Mouse (Mus musculus) brain, embryonic 14.5 days (tissue): ENCODE measurements around the gene Ranbp3. TPM values are rescaled to one million over a fixed set of nuclear protein-coding genes. Genes with fewer than 3 reads are reported as not detected.
"Not testable (repeated sequence)": the region's sequence is repeated elsewhere in the genome, so short reads cannot be mapped to it uniquely, and the experiment has no call there.

Source experiments
- DNase-seq: peaks from one replicate; pipeline ENCODE4 v3.0.0-alpha.2; 2011; ENCODE audit warnings: low read depth
- CTCF ChIP-seq: fragments of 200-500 bp; IDR thresholded peaks from 2 replicates; pipeline ENCODE4 v1.5.1; 2012; ENCODE audit warnings: inconsistent platforms, mild to moderate bottlenecking, moderate library complexity, borderline replicate concordance; ENCODE audit not compliant: insufficient read depth, insufficient read length; ENCODE audit errors: extremely low read depth
- POLR2A ChIP-seq: fragments of 200-500 bp; IDR thresholded peaks from 2 replicates; pipeline ENCODE4 v1.6.1; 2012; ENCODE audit warnings: mild to moderate bottlenecking, inconsistent platforms, borderline replicate concordance; ENCODE audit not compliant: poor library complexity, insufficient read depth, insufficient read length, severe bottlenecking; ENCODE audit errors: extremely low read depth
- polyA plus RNA-seq: library from polyadenylated mRNA; depleted of rRNA; stranded (reverse); fragments of >200 nt; gene quantifications from 2 replicates; pipeline ENCODE4 v1.2.3, GENCODE M21; 2012; rRNA removed

The Ranbp3 gene
- polyA plus RNA-seq = 146 and 176 TPM in 2 replicates

DNA sequence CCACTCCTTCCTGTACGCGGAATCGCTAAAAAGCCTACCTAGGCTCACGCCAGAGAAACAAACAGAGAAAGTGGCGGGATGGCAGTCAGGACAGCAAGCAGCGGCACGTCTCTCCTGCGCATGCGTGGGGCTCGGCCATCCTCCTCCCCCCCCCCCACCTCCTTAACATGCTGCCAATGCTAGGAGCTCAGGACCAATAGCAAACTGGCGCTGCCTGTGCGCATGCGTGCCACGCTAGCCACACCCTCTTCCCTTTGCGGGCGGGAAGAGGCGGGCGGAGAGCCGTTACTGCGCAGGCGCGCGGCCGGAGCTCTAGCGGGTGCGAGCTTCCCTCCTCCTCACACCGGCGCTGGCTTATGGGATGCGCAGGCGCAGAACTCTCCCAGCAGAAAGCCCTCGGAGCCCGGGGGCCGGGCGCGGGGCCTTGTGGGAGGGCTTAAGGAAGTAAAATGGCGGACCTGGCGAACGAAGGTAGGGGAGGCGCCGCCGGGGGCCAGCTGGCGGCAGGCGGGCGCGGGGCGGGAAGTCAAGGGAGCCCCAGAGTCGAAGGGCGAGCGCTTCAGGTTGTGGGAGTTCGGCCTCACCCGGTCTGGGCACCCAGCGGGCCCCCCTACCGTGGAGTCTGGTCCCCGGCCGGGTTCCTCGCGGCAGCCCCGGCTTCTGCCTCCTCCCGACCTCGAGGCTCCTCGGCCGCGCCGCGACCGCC, at the start of gene Ranbp3:
Ranbp3 (plus strand) TSS at position 354 of the 706 bp plus-strand sequence.
- TF ChIP-seq POLR2A = peak; percentile 79
- TF ChIP-seq CTCF = no peak
- DNase-seq = peak; percentile 100

DNA sequence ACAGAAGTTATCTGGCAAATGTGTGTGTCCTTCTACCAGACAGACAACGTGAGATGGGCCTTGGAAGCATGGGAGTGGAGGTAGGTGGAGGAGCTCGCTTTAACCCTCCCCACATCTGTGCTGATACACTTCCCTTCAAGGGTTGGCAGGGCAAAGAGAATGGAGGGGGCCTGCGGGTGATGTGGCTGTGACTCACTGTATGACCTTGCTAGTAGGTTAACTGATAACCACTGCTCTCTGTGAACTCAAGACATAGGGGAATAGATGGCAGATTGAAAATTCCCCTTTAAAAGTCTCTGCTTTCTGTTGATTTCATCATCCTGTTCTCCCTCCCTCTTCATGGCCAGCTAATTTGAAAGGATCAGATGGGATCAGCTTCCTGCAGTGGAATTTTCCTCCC, 47.6 kb upstream of the Ranbp3 start:
- no peak for DNase-seq
- TF ChIP-seq POLR2A = no peak
- TF ChIP-seq CTCF = no peak

DNA sequence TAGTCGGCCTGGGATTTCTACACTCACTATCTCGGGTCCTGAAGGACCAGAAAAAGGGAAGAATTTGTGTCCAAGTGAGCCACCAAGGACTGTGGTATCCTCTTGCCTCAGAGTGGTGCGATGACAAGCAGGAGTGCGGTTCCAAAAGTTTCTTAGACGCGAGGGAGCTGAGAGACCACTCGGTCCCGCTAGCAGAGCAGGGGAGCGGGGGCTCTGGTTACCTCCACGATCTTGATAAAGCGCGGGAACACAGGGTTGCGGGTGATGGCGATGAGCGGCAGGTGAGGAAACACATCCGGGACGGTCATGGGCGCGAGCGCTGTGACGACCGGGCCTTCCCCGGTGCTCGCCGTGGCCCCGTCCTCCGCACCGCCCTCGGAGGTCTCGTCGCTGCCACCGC, 46.8 kb upstream of the Ranbp3 start:
- TF ChIP-seq POLR2A = no peak
- TF ChIP-seq CTCF = no peak

DNA sequence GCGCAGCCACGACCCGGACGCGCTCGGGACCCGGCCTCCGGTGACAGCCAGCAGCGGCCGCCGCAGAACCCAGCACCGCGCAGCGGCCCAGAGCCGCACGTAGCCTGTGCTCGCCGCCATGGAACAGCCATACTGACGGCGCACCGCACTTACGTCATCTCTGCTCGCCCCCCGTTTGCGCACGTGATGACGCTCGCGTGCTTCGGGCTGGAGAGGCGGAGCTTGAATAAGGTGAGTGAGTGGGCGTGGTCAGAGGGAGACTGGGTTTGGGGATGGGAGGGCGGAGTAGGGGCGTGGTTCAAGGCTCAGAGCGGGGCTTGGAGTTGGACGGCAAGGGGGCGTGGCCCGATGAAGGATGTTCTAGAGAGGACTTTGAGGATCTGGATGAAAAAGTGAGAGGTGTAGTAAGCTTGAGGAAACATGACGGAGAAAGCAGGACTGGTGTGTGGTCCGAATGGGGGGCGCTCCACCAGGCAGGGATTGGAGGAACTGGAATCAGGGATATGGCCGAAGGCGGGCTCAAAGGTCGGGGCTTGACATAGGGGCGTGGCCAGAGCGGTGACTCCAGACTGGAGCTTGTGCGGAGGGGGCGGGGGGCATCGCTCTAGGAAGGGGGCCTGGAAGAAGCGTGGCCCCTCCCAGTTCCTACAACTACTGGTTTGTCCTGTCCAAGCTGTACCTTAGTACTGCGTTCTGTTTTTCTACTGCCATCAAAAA, 46.2 kb upstream of the Ranbp3 start, which contains the start of gene Lonp1:
Lonp1 (minus strand) TSS at position 134 of the 717 bp plus-strand sequence.
- peak; percentile 72 for TF ChIP-seq POLR2A
- no peak for TF ChIP-seq CTCF
- peak; percentile 99 for DNase-seq

More for the DNA sequence above, 46.8 kb upstream of the Ranbp3 start:
- DNase-seq = no peak

DNA sequence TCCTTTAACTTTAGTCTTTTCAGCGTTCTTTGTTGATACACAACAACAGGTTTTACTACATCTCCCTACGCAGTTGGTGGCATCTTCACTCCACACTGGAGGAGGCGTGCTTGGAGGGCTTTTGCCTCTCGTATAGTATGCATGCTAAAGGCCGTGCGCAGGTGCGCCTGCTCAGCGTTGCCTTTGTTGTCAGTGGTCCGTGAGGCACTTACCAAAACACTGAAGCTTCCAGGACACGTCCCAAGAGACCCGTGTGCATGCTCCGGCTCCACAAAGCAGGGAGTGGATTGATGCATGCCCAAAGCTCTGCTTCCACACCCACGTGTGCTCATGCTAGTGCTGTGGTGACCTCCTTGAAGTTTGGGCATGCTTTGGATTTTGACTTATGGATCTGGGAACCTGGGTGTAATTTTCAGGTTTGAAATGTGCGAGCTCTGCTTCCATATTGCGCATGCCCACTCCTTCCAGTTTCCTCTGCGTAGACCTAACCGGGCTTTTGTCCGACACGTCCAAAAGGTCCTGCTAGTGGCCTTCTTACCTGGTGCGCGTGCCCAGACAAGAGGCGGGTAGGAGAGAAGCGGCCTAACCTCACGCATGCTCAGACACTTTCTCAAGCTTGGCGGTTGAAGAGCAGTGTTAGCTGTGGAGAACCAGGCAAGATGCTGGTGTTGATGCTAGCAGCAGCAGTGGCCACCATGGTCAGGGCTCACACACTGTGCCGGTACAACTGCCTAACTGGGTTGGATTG, 45.4 kb upstream of the Ranbp3 start, which contains the start of gene Catsperd:
Catsperd (plus strand) TSS at position 614 of the 748 bp plus-strand sequence.
- TF ChIP-seq CTCF = no peak
- TF ChIP-seq POLR2A = no peak
- peak; percentile 76 for DNase-seq

DNA sequence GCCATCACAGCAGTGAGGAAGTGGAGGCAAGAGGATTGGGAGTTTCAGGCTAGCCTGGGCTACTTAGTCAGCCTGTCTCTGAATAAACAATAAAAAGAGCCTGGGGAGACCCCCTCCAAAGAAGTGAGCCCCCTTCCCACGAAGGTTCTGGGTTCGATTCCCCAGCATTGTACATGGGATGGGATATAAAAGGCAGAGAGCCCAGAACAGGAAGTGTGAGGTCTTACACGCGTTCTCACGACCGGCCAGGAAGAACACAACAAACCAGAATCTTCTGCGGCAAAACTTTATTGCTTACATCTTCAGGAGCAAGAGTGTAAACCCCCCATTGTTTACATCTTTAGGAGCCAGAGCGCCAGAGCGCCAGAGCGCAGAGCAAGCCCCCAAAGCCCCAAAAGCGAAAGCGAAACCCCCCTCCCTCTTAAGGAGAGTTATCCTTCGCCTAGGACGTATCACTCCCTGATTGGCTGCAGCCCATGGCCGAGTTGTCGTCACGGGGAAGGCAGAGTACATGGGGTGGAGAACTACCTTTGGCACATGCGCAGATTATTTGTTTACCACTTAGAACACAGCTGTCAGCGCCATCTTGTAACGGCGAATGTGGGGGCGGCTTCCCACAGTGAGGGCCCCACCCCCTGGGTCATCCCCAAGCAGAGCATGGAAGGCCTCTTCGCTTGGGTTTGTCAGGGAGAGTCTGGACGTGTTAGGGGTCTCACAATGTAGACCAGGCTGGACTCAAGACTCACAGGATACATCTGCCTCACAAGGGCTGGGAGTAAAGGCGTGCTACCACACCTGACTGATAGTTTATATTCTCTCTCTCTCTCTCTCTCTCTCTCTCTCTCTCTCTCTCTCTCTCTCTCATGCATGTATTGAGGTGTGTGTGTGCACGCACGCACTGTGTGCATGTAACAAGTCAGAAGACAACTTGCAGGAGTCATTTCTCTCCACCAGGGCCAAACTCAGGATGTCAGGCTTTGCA, 43.0 kb upstream of the Ranbp3 start:
- DNase-seq = not testable (repeated sequence)

DNA sequence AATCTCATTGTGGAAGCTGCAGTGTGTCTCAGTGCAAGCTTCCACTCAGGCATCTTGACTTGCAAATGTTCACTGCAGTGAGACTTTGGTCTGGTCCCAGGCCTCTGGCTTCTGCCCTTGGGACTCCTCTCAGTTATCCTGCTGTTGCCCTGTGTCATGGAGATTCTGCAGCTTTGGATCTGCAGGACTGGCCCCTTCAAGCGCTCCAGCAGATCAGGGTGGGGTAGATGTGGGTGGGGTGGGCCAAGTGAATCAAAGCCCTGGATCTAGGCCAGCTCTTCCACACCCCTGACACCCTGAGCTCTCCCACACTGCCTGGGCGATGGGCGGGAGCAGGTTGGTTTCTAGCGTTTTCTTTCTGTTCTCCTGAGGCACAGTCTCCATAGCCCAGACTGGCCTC, 41.3 kb upstream of the Ranbp3 start:
- no peak for TF ChIP-seq CTCF
- TF ChIP-seq POLR2A = no peak
- no peak for DNase-seq

DNA sequence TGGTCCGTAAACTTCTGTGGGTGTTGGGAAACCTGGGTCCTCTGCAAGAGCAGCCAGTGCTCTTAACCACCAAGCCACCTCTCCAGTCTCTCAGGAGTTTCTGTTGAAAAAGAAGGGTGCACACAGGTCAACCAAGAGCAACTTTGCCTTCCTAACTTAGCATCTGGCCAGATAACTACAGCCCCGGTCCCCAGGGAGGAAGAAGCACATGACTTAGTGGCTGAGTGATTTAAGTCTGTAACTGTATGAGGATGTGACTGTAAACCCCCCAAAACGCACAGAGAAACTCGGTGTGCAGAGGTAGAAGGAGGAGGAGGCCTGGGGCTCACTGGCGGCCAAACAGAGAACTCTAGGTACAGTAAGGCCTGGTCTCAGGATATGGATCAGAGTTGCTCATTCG, 39.1 kb upstream of the Ranbp3 start:
- no peak for DNase-seq
- TF ChIP-seq POLR2A = no peak
- no peak for TF ChIP-seq CTCF

DNA sequence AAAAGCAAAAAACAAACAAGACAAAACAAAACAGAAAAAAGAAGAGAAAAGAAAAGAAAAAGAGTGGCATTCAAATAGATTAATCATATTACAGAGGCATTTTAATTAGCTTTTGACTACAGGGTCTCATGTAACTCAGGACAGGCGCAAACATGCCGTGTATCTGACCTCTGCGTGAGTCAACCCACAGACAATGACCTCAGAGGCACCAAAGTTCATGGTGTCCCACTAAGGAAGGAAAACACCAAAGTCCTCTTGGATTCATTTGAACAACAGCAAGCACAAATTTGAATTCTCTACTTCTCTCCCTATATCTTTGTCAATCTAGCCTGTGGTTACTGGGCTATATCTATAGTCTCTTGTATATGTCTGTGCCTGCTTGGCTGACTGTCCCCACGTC, 29.9 kb upstream of the Ranbp3 start:
- TF ChIP-seq POLR2A (no peak), CTCF (no peak)

DNA sequence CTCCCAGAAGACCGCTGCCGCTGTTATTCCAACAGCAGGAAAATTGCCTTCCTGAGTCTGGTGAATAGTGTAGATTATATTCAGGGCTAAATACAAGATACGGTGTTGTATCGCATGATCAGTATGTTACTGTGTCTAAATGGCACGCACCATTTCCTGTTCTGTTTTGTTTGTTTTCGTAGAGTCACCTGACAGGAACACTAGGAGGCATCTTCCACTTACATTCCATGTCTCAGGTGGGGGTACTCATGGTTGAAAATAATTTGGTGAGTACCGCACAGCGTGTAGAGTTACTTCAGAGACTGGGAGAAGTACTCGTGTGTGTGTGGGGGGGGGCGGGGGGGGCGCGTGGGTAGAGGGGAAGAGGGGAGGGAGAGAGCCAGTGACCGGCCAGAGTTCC, 25.5 kb upstream of the Ranbp3 start:
- TF ChIP-seq POLR2A = no peak
- no peak for TF ChIP-seq CTCF
- DNase-seq = no peak

More for the DNA sequence above, 29.9 kb upstream of the Ranbp3 start:
- no peak for DNase-seq
